Mouse (Mus musculus) testis, postnatal 14 days (tissue): Measurements from ENCODE around the gene Ring1.

ENCODE experiments used
- DNase-seq: peaks from one replicate; pipeline ENCODE4 v3.0.0; 2021; ENCODE audit warnings: low spot score

Gene Ring1

GRCm38 (mm10) chr17:34024317-34024821 lies at the start of gene Ring1:
TSS of gene Ring1 (minus strand) at chr17:34024680.
- DNase-seq = peak; percentile 86

GRCm38 (mm10) chr17:34072091-34072490 lies 47.6 kb upstream of the Ring1 start:
- DNase-seq = no peak

DNA sequence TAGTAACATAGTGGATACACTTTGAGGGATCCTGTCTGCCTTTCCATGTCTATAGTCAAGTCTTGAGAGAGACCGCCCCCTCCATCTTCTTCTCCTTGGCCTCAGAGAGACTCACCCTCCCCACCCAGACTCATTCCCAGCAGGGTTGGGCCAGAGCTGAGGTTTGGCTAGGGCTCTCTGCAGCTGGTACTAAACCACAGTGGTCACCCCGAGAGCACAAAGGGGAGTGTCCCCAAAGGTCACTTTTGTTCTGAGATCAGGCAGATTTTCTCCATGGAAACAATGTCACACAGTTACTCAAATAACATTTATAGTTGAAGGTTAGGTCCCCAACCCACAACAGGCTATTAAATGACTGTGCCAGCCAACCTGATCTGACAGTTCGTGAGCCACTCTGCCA lies 44.4 kb upstream of the Ring1 start:
- no peak for DNase-seq

GRCm38 (mm10) chr17:34057224-34057623 lies 32.7 kb upstream of the Ring1 start:
- no peak for DNase-seq

DNA sequence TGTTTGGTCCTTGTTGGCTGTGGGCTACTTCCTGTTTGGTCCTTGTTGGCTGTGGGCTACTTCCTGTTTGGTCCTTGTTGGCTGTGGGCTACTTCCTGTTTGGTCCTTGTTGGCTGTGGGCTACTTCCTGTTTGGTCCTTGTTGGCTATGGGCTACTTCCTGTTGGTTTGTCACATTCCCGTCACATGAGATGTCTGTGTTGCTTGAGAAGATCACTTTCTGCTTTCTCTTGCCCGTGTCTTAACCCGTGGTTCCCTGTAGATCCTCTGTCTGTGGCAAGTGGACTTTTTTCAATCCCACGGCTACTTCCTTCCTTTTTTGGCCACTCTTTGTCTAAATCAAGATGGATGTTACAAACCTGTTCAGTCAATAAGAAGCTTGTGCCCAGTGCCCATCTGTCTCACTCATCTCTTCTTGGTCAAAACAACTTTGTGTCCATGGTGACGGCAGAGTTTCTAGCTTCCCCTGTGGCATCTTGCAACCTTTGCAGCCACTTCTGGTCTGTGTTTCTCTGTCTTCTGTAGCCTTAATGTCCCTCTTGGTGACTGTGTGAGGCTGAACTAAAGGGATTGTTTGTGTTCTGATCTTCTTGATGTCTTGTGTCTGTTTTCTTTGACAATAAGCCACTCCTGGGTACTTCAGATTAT lies 23.0 kb upstream of the Ring1 start:
- DNase-seq = no peak

DNA sequence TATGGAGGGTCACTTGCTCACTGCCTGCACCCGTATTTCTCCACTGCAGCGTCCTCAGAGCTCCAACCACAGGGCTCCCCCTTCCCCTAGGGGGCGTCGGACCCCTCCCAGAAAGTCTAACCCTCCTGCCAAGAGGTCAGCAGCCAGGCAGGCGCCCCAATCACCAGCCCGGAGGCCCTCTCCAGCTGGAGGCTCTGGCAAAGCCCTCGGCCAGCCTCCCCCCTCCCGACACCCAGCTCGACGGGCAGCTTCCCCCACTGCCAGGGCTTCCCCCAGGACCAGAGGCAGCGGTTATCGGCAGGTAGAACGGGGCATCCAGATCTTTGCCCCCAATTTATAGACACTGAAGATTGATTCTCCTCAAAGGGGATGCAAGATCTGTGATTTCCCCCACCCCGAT lies 21.5 kb upstream of the Ring1 start:
- no peak for DNase-seq

GRCm38 (mm10) chr17:34039562-34040450 lies 15.3 kb upstream of the Ring1 start:
- DNase-seq = no peak

DNA sequence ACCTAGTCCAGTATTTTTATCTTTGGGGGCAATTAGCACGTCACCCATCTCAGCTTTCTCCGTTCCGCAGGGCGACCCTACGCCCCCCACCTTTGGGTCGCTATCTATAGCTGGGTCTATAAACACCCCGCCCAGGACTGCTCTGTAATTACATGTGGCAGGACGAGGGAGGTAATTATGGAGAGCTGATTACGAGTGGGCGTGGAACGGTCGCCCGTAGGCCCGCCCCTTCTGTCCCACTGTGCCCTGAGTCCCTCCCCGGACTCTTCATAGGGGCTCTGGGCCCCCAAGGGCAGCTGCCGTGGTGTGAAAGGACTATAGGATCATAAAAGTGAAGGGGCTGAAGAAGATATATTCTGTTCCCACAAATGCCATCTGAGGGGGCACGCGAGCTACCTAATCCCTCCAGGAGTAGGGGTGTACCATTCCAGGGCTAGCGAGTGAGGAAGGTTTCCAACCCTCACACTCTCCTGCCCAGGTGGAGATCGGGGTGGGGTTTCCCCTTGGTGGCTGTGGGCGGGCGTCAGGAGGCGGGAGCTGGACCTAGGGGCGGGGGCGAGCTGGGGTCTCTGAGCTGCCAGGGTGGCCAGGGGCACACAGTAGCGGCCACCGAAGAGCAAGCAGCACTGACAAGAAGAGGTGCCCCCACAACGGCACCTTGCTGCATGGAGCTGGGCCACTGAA lies 14.5 kb upstream of the Ring1 start, which contains the start of gene Col11a2:
Gene Col11a2, plus strand, starts transcription at position 560 of the 684 bp plus-strand sequence.
- no peak for DNase-seq

- DNase-seq = peak; percentile 33
Observed at GRCm38 (mm10) chr17:34038440-34038839, 14.0 kb upstream of the Ring1 start.

DNA sequence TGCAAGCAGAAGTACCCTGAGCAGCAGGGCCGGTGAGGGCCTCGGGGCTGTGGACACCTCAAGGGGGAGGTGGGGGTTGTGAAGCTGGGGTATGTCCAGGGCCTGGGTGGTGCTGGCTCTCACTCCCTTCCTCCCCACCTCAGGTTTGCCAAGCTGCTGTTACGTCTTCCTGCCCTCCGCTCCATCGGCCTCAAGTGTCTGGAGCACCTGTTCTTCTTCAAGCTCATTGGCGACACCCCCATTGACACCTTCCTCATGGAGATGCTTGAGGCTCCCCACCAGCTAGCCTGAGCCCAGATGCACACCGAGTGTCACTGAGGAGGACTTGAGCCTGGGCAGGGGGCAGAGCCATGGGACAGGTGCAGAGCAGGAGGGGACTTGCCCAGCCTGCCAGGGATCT lies 12.8 kb upstream of the Ring1 start:
- DNase-seq = no peak

GRCm38 (mm10) chr17:34036647-34037046 lies 12.2 kb upstream of the Ring1 start:
- DNase-seq = no peak

DNA sequence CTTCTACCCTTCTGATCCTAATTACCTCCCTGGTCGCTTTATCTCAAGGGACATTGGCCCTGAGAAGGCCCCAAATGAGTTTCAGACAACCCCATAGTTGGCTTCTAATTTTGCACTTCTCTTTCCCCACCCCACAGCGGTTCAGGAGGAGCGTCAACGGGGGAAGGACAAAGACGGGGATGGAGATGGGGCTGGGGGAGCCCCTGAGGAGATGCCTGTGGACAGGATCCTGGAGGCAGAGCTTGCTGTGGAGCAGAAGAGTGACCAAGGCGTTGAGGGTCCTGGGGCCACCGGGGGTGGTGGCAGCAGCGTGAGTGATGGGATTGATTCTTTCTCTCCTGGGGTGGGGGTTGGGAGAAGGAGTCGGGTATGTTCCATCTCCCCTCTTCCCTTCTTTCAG lies 11.0 kb upstream of the Ring1 start:
- DNase-seq = no peak

DNA sequence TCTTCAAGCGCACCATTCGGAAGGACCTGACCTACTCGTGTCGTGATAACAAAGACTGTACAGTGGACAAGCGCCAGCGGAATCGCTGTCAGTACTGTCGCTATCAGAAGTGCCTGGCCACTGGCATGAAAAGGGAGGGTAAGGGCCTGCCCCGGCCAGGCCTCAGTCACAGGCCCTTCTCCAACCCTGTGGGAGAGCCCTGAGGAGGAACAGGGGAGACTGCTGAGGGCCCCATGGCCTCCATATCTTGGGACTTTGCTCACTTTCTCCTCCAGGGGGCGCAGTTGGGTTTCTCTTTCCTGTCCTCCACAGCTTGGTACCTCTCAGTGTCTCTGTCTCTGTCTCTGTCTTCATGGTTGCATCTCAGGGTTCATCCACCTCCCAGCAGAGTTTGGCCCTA lies 9.6 kb upstream of the Ring1 start:
- peak; percentile 76 for DNase-seq

- no peak for DNase-seq
Observed at GRCm38 (mm10) chr17:34033441-34033840, 9.0 kb upstream of the Ring1 start.

DNA sequence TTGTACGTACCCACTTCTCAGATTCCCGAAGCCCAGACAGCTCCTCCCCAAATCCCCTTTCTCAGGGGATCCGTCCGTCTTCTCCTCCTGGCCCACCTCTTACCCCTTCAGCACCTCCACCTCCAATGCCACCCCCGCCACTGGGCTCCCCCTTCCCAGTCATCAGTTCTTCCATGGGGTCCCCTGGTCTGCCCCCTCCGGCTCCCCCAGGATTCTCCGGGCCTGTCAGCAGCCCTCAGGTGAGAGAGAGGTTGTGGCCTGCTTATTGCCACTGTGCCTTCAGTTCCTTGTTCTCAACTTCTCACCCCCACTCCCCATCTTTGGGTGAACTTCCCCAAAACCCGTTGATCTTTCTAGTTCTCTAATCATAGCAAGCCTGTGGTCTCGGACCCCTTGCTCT lies 8.3 kb upstream of the Ring1 start:
- no peak for DNase-seq

DNA sequence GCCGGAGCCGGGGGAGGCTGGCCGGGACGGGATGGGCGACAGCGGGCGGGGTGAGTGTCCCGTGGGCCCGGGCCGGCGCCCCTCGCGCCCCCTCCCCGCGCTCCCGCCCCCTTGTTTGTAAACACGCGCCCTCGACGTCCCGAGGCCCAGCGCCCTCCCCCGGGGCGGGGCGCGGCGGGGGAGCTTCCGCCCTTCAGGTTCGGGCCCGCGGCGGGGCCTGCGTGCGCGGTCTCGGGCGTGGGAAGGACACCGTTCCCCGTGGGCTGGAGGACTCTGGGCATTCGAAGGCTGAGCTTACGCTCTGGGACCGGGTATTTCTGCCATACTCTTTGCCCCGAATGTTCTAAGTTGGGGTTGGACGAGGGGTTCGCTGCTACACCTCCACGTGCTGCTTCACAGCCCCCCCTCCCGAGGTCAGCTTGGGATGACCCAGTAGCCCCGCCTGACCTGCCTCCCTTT lies 7.7 kb upstream of the Ring1 start:
- peak; percentile 84 for DNase-seq

GRCm38 (mm10) chr17:34031465-34032173 lies 7.1 kb upstream of the Ring1 start, which contains the start of the genes Slc39a7 and Rxrb:
TSS of gene Slc39a7 (minus strand) at chr17:34031682.
TSS of gene Rxrb (plus strand) at chr17:34031812.
- DNase-seq = peak; percentile 98

GRCm38 (mm10) chr17:34030861-34031326 lies 6.4 kb upstream of the Ring1 start:
- DNase-seq = peak; percentile 51

DNA sequence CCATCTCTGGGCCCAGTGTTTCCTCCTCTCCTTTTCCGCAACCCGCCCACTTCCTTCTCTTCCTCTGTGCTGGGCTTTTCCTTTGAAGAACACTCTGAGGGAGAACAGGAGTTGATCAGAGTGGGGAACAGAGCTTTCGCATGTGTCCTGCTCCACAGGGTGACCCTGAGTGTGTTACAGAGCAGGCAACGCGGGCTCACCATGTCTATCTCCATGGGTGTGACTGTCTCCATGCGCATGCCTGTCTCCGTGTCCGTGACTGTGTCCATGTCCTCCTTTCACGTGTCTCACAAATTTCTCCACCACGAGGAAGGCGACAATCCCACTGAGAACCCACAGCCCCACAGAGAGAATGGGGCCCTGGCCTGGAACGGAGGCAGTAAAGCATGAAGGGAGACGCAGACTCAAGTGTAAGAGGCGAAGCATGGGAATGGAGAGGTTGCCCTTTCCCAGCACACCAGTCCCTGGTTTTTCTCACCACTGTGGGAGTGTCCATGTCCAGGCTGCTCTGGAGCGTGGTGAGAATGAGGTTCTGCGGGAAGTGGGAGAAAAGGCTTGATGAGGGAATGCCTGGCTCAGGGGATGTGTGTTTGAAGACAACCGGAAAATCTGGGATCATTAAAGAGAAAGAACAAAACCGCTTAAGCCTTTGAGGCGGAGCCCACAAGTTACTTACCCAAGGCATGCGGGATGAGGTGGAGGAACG lies 5.6 kb upstream of the Ring1 start:
- DNase-seq = peak; percentile 12

- peak; percentile 11 for DNase-seq
Observed at GRCm38 (mm10) chr17:34029150-34029889, 4.8 kb upstream of the Ring1 start.
